Mouse (Mus musculus): ENCODE measurements around the gene Malsu1. TPM values are rescaled to one million over a fixed set of nuclear protein-coding genes. Genes with fewer than 3 reads are reported as not detected.
A peak's percentile ranks its signal among the peaks of the same experiment; 100 is the strongest.

Malsu1 gene
- polyA plus RNA-seq, 1 experiment from 2014 or later, result 69.1 TPM

DNA sequence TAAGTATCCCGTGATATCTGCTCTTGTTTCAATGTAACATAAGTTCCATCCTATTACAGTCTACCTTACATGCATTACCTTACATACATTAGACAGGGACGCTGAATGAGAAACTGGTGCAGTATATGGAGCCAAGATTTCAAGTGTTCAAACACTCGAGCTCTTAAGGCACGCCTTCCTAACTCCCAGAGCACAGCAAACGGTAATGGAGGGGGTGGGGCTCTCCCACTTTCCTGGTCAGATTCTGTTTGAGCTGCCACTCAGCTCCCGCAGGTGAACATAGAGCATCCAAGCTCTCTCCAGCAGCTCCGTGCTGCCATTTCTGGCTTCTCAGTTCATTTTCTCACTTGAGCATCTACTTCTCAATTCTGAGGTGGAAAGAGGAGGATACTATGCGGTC is 44.9 kb downstream of the Malsu1 start:
- no peak overlapping the region for H3K27ac ChIP-seq (ENCODE audit: low read length)

GRCm38 (mm10) chr6:49119462-49120135 is 46.0 kb downstream of the Malsu1 start:
- Histone ChIP-seq H3K4me2 (ENCODE audit: low read depth, low read length) (no peak overlapping the region), H3K9ac (ENCODE audit: low read depth, low read length) (no peak overlapping the region; the same call in 1 of the 2 replicates), H3K9me3 (ENCODE audit: control insufficient read depth, low read length) (no peaks in the 10 kb centered on the region), H3K36me3 (ENCODE audit: control insufficient read depth, insufficient read depth, low read length) (peaks cover 10% of the 10 kb centered on the region; the same call in 1 of the 2 replicates), H3K4me1 (ENCODE audit: control insufficient read depth, insufficient read depth, low read length) (peaks cover 10% of the 10 kb centered on the region; the same call in 1 of the 2 replicates), H3K27me3 (replicated peaks; ENCODE audit: control insufficient read depth, insufficient read depth, low read length) (no peaks in the 10 kb centered on the region), H3K27ac (ENCODE audit: low read length) (peak overlapping the region; percentile 1; the same call in 1 of the 2 replicates), H3K4me3 (ENCODE audit: low read length) (no peak overlapping the region)
- 77% methylated on average over 1 of the region's 1 CpGs for WGBS
- ATAC-seq, result peak; percentile 38; the same call in 1 of the 2 replicates

More for the DNA sequence above, 44.9 kb downstream of the Malsu1 start:
- peaks cover 15% of the 10 kb centered on the region for H3K4me1 ChIP-seq (ENCODE audit: control insufficient read depth, insufficient read depth, low read length)
- no peak overlapping the region for H3K9ac ChIP-seq (ENCODE audit: low read depth, low read length)
- H3K27me3 ChIP-seq (replicated peaks; ENCODE audit: control insufficient read depth, insufficient read depth, low read length), result no peaks in the 10 kb centered on the region
- no peak overlapping the region for H3K4me2 ChIP-seq (ENCODE audit: low read depth, low read length)
- 70% methylated on average over 8 of the region's 8 CpGs for whole genome bisulfite sequencing
- H3K36me3 ChIP-seq (ENCODE audit: control insufficient read depth, insufficient read depth, low read length), result peaks cover 14% of the 10 kb centered on the region; the same call in 1 of the 2 replicates
- H3K9me3 ChIP-seq (ENCODE audit: control insufficient read depth, low read length), result no peaks in the 10 kb centered on the region
- no peak for ATAC-seq
- H3K4me3 ChIP-seq (ENCODE audit: low read length), result no peak overlapping the region

DNA sequence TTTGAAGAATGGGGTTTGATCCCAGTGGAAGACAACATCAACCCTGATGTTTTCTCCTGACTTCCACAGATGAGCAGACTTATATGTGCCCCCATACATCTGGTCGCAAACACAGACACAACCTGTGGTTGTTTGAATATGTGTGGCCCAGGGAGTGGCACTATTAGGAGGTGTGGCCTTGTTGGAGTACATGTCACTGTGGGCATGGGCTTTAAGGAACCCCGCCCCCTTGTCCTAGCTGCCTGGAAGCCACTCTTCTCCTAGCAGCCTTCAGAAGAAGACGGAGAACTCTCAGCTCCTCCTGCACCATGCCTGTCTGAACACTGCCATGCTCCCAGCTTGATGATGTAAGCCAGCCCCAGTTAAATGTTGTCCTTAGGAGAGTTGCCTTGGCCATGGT is 46.8 kb downstream of the Malsu1 start:
- Histone ChIP-seq H3K27me3 (replicated peaks; ENCODE audit: control insufficient read depth, insufficient read depth, low read length) (no peaks in the 10 kb centered on the region), H3K9me3 (ENCODE audit: control insufficient read depth, low read length) (no peaks in the 10 kb centered on the region), H3K36me3 (ENCODE audit: control insufficient read depth, insufficient read depth, low read length) (peaks cover 10% of the 10 kb centered on the region; the same call in 1 of the 2 replicates), H3K27ac (ENCODE audit: low read length) (0 out of 2 replicates have a peak overlapping the region, but pooled peaks have one; percentile 1), H3K4me2 (ENCODE audit: low read depth, low read length) (no peak overlapping the region), H3K9ac (ENCODE audit: low read depth, low read length) (no peak overlapping the region), H3K4me3 (ENCODE audit: low read length) (no peak overlapping the region), H3K4me1 (ENCODE audit: control insufficient read depth, insufficient read depth, low read length) (peaks cover 10% of the 10 kb centered on the region; the same call in 1 of the 2 replicates)
- 82% methylated on average over 3 of the region's 3 CpGs for WGBS
- peak; percentile 52; the same call in 1 of the 2 replicates for ATAC-seq

DNA sequence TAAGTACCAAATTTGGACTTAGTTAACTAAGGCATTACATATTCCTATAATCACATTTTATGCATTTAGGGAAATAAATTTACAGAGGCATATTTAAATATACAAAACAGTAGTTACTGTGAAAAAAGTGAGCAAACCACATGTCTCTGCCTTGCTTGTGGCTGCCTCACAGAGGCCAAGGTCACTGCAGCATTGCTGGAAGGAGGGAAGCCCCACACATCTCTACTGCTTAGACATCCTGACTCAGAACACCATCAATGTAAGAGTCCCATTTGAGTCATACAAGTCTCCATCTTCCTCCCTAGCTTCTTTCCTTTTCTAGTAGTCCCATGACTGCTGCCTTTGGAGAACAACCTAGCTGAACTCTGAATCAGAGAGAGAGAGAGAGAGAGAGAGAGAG is 56.7 kb downstream of the Malsu1 start:
- H3K4me1 ChIP-seq (ENCODE audit: control insufficient read depth, insufficient read depth, low read length), result no peaks in the 10 kb centered on the region
- H3K4me3 ChIP-seq (ENCODE audit: low read length), result no peak overlapping the region
- no peaks in the 10 kb centered on the region for H3K9me3 ChIP-seq (ENCODE audit: control insufficient read depth, low read length)
- H3K36me3 ChIP-seq (ENCODE audit: control insufficient read depth, insufficient read depth, low read length), result 0 out of 2 replicates have a peak, but pooled peaks cover 4% of the 10 kb centered on the region
- no peak for ATAC-seq
- no peak overlapping the region for H3K27ac ChIP-seq (ENCODE audit: low read length)
- no peaks in the 10 kb centered on the region for H3K27me3 ChIP-seq (replicated peaks; ENCODE audit: control insufficient read depth, insufficient read depth, low read length)
- no peak overlapping the region for H3K4me2 ChIP-seq (ENCODE audit: low read depth, low read length)
- no peak overlapping the region for H3K9ac ChIP-seq (ENCODE audit: low read depth, low read length)

DNA sequence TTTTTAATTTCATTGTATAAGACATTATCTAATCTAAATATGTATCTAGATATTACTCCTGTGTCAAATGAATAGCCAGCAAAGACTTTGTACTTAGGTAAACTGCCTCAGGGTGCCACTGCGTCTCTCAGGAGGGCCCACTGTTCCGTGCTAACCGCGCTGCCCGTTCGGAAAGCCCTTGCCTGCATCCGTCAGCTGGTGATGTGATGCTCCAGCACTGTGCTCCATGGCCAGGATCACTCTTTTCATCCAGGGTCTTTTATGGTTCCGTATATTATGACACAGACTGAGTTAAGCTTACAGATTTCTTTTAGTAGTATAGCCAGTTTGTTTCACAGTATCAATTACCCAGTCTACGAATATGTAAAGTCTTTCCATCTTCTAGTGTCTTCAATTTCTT is 58.3 kb downstream of the Malsu1 start:
- H3K36me3 ChIP-seq (ENCODE audit: control insufficient read depth, insufficient read depth, low read length), result 0 out of 2 replicates have a peak, but pooled peaks cover 4% of the 10 kb centered on the region
- H3K4me3 ChIP-seq (ENCODE audit: low read length), result no peak overlapping the region
- no peaks in the 10 kb centered on the region for H3K27me3 ChIP-seq (replicated peaks; ENCODE audit: control insufficient read depth, insufficient read depth, low read length)
- no peak overlapping the region for H3K27ac ChIP-seq (ENCODE audit: low read length)
- no peaks in the 10 kb centered on the region for H3K9me3 ChIP-seq (ENCODE audit: control insufficient read depth, low read length)
- peaks cover 6% of the 10 kb centered on the region for H3K4me1 ChIP-seq (ENCODE audit: control insufficient read depth, insufficient read depth, low read length)
- no peak overlapping the region for H3K9ac ChIP-seq (ENCODE audit: low read depth, low read length)
- no peak overlapping the region for H3K4me2 ChIP-seq (ENCODE audit: low read depth, low read length)
- 83% methylated on average over 9 of the region's 9 CpGs for WGBS
- ATAC-seq, result no peak

DNA sequence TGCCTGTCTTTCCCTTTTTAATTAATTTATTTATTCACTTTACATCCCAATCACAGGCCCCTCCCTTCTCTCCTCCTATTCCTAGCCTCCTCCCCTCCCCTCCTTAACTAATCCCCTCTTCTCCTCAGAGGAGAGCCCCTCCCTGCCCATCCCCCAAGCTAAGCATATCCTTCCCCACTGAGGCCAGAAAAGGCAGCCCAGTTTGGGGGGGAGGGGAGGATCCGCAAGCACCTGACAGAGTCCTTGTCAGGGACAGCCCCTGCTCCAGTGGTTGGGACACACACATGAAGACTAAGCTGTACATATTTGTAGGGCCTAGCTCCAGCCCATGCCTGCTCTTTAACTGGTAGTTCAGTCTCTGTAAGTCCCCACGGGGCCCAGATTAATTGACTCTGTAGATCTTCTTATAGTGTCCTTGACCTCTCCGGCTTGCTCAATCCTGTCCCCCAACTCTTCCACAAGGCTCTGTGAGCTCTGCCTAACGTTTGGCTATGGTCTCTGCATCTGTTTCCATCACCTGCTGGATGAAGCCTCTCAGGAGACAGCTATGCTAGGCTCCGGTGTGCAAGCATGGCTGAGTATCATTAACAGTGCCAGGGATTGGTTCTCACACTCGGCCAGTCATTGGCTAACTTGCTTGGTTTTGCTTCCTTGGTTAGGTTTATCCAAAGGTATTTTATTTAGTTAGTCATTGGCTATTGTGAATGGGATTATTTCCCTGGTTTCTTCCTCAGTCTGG is 58.9 kb downstream of the Malsu1 start:
- Histone ChIP-seq H3K27ac (ENCODE audit: low read length) (no peak overlapping the region), H3K9me3 (ENCODE audit: control insufficient read depth, low read length) (no peaks in the 10 kb centered on the region), H3K4me1 (ENCODE audit: control insufficient read depth, insufficient read depth, low read length) (peaks cover 6% of the 10 kb centered on the region), H3K27me3 (replicated peaks; ENCODE audit: control insufficient read depth, insufficient read depth, low read length) (no peaks in the 10 kb centered on the region), H3K9ac (ENCODE audit: low read depth, low read length) (no peak overlapping the region), H3K4me3 (ENCODE audit: low read length) (no peak overlapping the region), H3K4me2 (ENCODE audit: low read depth, low read length) (no peak overlapping the region), H3K36me3 (ENCODE audit: control insufficient read depth, insufficient read depth, low read length) (0 out of 2 replicates have a peak, but pooled peaks cover 4% of the 10 kb centered on the region)
- ATAC-seq, result no peak
- WGBS, result 67% methylated on average over 6 of the region's 6 CpGs

Other genes starting within 250 kb of the Malsu1 start
- gene Tmem176a, start 232.9 kb upstream of the Malsu1 start, polyA plus RNA-seq (2015; fragmentation: Nextera tagmentation; extraction: Ambion mirVana), result 183 TPM in 2 replicates
- 403 and 414 TPM in 2 replicates for gene Tmem176b, start 232.3 kb upstream of the Malsu1 start, polyA plus RNA-seq (2015; fragmentation: Nextera tagmentation; extraction: Ambion mirVana)
- gene Aoc1, start 200.9 kb upstream of the Malsu1 start, polyA plus RNA-seq (2015; fragmentation: Nextera tagmentation; extraction: Ambion mirVana), result 51.9 and 71.5 TPM in 2 replicates
- gene 1600015I10Rik, start 143.9 kb upstream of the Malsu1 start, polyA plus RNA-seq (2015; fragmentation: Nextera tagmentation; extraction: Ambion mirVana), result not detected in 2 replicates
- not detected in 2 replicates for gene Doxl2, start 98.8 kb upstream of the Malsu1 start, polyA plus RNA-seq (2015; fragmentation: Nextera tagmentation; extraction: Ambion mirVana)
- not detected in 2 replicates for gene Svs1, start 86.9 kb upstream of the Malsu1 start, polyA plus RNA-seq (2015; fragmentation: Nextera tagmentation; extraction: Ambion mirVana)
- 0.12 and 0.15 TPM in 2 replicates for gene Gpnmb, start 37.2 kb upstream of the Malsu1 start, polyA plus RNA-seq (2015; fragmentation: Nextera tagmentation; extraction: Ambion mirVana)
- gene Igf2bp3, start 141.2 kb downstream of the Malsu1 start, polyA plus RNA-seq (2015; fragmentation: Nextera tagmentation; extraction: Ambion mirVana), result 78.7 and 81.9 TPM in 2 replicates
- gene Tra2a, start 190.2 kb downstream of the Malsu1 start, polyA plus RNA-seq (2015; fragmentation: Nextera tagmentation; extraction: Ambion mirVana), result 68.7 and 71.3 TPM in 2 replicates
- gene Ccdc126, start 245.5 kb downstream of the Malsu1 start, polyA plus RNA-seq (2015; fragmentation: Nextera tagmentation; extraction: Ambion mirVana), result 10.4 and 10.9 TPM in 2 replicates